Mouse (Mus musculus) brown adipose tissue, adult 24 weeks (tissue): ENCODE measurements at regions not wholly inside any gene's neighbourhood (a gene's known extent, or its start where the extent isn't known, plus 50 kb on each side); places are given as distances from the start of the nearest gene placed in this dataset.
A peak's percentile ranks its signal among the peaks of the same experiment; 100 is the strongest.

ENCODE experiments used
- H3K27ac ChIP-seq: fragments of 200-500 bp; replicated peaks from 2 replicates; pipeline ENCODE4 v1.5.1; 2012; ENCODE audit warnings: low read depth, mild to moderate bottlenecking, low read length
- H3K4me1 ChIP-seq: fragments of 200-500 bp; 2 replicates; pipeline ENCODE4 v1.6.1; 2012; ENCODE audit warnings: low read length, mixed read lengths; ENCODE audit not compliant: control insufficient read depth, insufficient read depth, insufficient read length
- H3K4me3 ChIP-seq: fragments of 200-500 bp; 2 replicates; pipeline ENCODE4 v1.5.1; 2012; ENCODE audit warnings: low read depth, mild to moderate bottlenecking, low read length, moderate library complexity; ENCODE audit not compliant: insufficient read depth

- no peak overlapping the region for H3K27ac ChIP-seq
- no peak overlapping the region for H3K4me3 ChIP-seq
- no peaks in the 10 kb centered on the region for H3K4me1 ChIP-seq
These were observed 1299.4 kb upstream of the A1bg start for GRCm38 (mm10) chr15:62222201-62222600.

- peaks cover 5% of the 10 kb centered on the region for H3K4me1 ChIP-seq
- H3K4me3 ChIP-seq, result no peak overlapping the region
- no peak overlapping the region for H3K27ac ChIP-seq
These were observed 1298.4 kb upstream of the A1bg start for GRCm38 (mm10) chr15:62221024-62221819.

GRCm38 (mm10) chr15:62220620-62221019 is 1297.8 kb upstream of the A1bg start:
- H3K4me1 ChIP-seq, result peaks cover 9% of the 10 kb centered on the region
- no peak overlapping the region for H3K4me3 ChIP-seq
- no peak overlapping the region for H3K27ac ChIP-seq

- no peak overlapping the region for H3K4me3 ChIP-seq
- no peak overlapping the region for H3K27ac ChIP-seq
- peaks cover 9% of the 10 kb centered on the region for H3K4me1 ChIP-seq
These were observed 1297.2 kb upstream of the A1bg start for GRCm38 (mm10) chr15:62219934-62220540.

GRCm38 (mm10) chr15:62218346-62219080 is 1295.7 kb upstream of the A1bg start:
- no peak overlapping the region for H3K4me3 ChIP-seq
- peaks cover 9% of the 10 kb centered on the region for H3K4me1 ChIP-seq
- H3K27ac ChIP-seq, result no peak overlapping the region

- H3K4me3 ChIP-seq, result no peak overlapping the region
- peaks cover 13% of the 10 kb centered on the region for H3K4me1 ChIP-seq
- peak overlapping the region; percentile 59 for H3K27ac ChIP-seq
These were observed 1294.1 kb upstream of the A1bg start for GRCm38 (mm10) chr15:62216688-62217477.

GRCm38 (mm10) chr15:62215616-62216398 is 1293.0 kb upstream of the A1bg start:
- Histone ChIP-seq H3K4me1 (peaks cover 13% of the 10 kb centered on the region), H3K27ac (no peak overlapping the region), H3K4me3 (no peak overlapping the region)

GRCm38 (mm10) chr15:62214300-62214699 is 1291.5 kb upstream of the A1bg start:
- H3K4me3 ChIP-seq, result no peak overlapping the region
- H3K4me1 ChIP-seq, result peaks cover 13% of the 10 kb centered on the region
- no peak overlapping the region for H3K27ac ChIP-seq

- Histone ChIP-seq H3K4me1 (peaks cover 13% of the 10 kb centered on the region), H3K4me3 (no peak overlapping the region), H3K27ac (no peak overlapping the region)
These were observed 1289.6 kb upstream of the A1bg start for GRCm38 (mm10) chr15:62212283-62212910.

GRCm38 (mm10) chr15:62209881-62210481 is 1287.2 kb upstream of the A1bg start:
- Histone ChIP-seq H3K27ac (no peak overlapping the region), H3K4me3 (no peak overlapping the region), H3K4me1 (peaks cover 7% of the 10 kb centered on the region; the same call in 1 of the 2 replicates)

GRCm38 (mm10) chr15:62209296-62209695 is 1286.5 kb upstream of the A1bg start:
- Histone ChIP-seq H3K4me1 (peaks cover 7% of the 10 kb centered on the region; the same call in 1 of the 2 replicates), H3K27ac (no peak overlapping the region), H3K4me3 (no peak overlapping the region)

- no peak overlapping the region for H3K4me3 ChIP-seq
- no peak overlapping the region for H3K27ac ChIP-seq
These were observed 1283.7 kb upstream of the A1bg start for GRCm38 (mm10) chr15:62206502-62206902.

GRCm38 (mm10) chr15:62203951-62204905 is 1281.4 kb upstream of the A1bg start:
- H3K4me1 ChIP-seq, result peaks cover 6% of the 10 kb centered on the region; the same call in 1 of the 2 replicates
- no peak overlapping the region for H3K27ac ChIP-seq
- no peak overlapping the region for H3K4me3 ChIP-seq

More at GRCm38 (mm10) chr15:62206502-62206902, 1283.7 kb upstream of the A1bg start:
- H3K4me1 ChIP-seq, result peaks cover 6% of the 10 kb centered on the region; the same call in 1 of the 2 replicates
